ENCODE assay signal across 9 mouse cellular contexts in the genomic region with DNA sequence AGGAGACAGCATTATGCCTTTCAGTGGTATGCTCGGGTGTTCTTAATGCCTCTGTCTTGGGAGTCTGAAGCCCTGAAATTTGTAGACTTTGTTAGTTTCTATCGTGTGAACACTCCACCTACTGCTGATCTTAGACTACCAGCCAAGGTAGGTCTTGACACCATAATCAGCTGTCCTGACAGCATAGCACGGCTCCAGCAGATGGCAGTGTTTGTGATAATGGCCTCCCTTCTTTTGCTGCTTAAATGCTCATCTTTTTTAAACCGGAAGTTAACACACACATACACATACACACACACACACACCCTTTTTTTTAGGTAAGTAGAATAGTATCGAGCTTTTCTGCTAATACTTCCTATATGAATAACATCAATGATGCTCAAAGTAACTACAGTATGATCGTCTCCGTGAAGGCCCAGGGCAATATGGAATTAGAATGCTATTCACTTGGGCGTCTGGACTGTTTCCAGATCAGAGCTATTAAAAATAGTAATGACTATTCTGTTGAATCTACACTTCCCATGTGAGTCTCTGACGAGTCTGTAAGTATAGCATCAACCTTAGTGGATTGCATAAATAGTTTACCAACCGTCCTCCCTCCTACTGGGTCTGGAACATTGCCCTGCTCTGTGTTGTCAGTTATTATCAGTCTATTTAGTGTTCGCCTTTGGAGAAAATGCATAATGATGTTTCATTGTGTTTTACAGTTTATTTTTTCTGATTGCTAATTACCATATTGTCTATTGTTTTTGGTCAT.
A peak's percentile ranks its signal among the peaks of the same experiment; 100 is the strongest.
DNase-seq lines count a peak whose midpoint lies in the region; ATAC-seq and TF ChIP-seq lines count a peak whose summit lies in the region.
"Had no signal": no experiment of that assay in that cellular context is flagged by ENCODE, and none has a peak within 500 bp of the region (broad histone marks: within the 10 kb centered on the region; RNA-seq: fewer than 3 reads in every experiment).

No protein-coding gene starts in this region.

- no peak overlapping the region for H3K27ac ChIP-seq in spleen, adult 2 months (ENCODE audit: insufficient read depth, low read length)
- H3K27ac ChIP-seq: lung, embryonic 15.5 days had no signal

- peak; percentile 58 for ATAC-seq in frontal cortex, adult (ENCODE audit: low TSS enrichment)

- WGBS in spleen, adult 2 months, result 69% methylated on average over 11 of the region's 11 CpGs

- DNase-seq in frontal cortex, postnatal 25 days (ENCODE audit: low spot score in 2 of 2), result no peak
- no peak for DNase-seq in spleen, adult 2 months (ENCODE audit: low read depth in 1 of 2, low spot score in 2 of 2)
- no peak for DNase-seq in spleen, postnatal 4 days (ENCODE audit: low spot score in 2 of 2)
- peak; percentile 65 to 71 for DNase-seq in cerebellum, adult 18-20 months
- DNase-seq in heart, adult 9 months (ENCODE audit: low spot score in 2 of 2), result peak; percentile 27 to 62
- DNase-seq in lung, adult 18-20 months, result peak; percentile 47 to 64
- DNase-seq in urinary bladder, postnatal 36 days (ENCODE audit: low spot score in 2 of 2), result peak; percentile 13 to 55

- no peak overlapping the region for H3K4me3 ChIP-seq in spleen, adult 2 months (ENCODE audit: extremely low read depth, insufficient read depth, insufficient read length)
- H3K4me3 ChIP-seq: lung, embryonic 15.5 days had no signal

- no peaks in the 10 kb centered on the region for H3K36me3 ChIP-seq in spleen, adult 2 months (ENCODE audit: control insufficient read depth, insufficient read depth, low read length)
- H3K36me3 ChIP-seq: lung, embryonic 15.5 days had no signal

- H3K27me3 ChIP-seq in spleen, adult 2 months (ENCODE audit: control insufficient read depth, insufficient read depth, low read length), result no peaks in the 10 kb centered on the region
- H3K27me3 ChIP-seq: lung, embryonic 15.5 days had no signal

- TF ChIP-seq POLR2A in spleen, adult 2 months (IDR thresholded peaks at IDR 0.05; ENCODE audit: low read depth, low read length), result no peak

- TF ChIP-seq CTCF in spleen, adult 2 months (IDR thresholded peaks at IDR 0.05; ENCODE audit: extremely low read depth, insufficient read depth, insufficient read length, insufficient replicate concordance), result 0 out of 2 replicates have a peak, but pooled peaks have one; percentile 1

- H3K4me1 ChIP-seq in spleen, adult 2 months (ENCODE audit: control insufficient read depth, insufficient read depth, insufficient read length), result no peaks in the 10 kb centered on the region
- H3K4me1 ChIP-seq: lung, embryonic 15.5 days had no signal

Comparison
In these comparisons a context has a peak if more than half of its experiments do, and no peak if none do; other contexts are left out.
1. DNase-seq: peak in cerebellum, adult 18-20 months (2 of 2), heart, adult 9 months (2 of 2), lung, adult 18-20 months (2 of 2) and urinary bladder, postnatal 36 days (2 of 2); none in frontal cortex, postnatal 25 days (0 of 2), spleen, adult 2 months (0 of 2) and spleen, postnatal 4 days (0 of 2).